Mouse (Mus musculus) urinary bladder, postnatal 14 days (tissue): ENCODE results near the gene A530064D06Rik.
"Not testable (repeated sequence)": the region's sequence is repeated elsewhere in the genome, so short reads cannot be mapped to it uniquely, and the experiment has no call there.

Experiments
- DNase-seq: peaks from one replicate; pipeline ENCODE4 v3.0.0; 2021; ENCODE audit warnings: low spot score

Gene A530064D06Rik

DNA sequence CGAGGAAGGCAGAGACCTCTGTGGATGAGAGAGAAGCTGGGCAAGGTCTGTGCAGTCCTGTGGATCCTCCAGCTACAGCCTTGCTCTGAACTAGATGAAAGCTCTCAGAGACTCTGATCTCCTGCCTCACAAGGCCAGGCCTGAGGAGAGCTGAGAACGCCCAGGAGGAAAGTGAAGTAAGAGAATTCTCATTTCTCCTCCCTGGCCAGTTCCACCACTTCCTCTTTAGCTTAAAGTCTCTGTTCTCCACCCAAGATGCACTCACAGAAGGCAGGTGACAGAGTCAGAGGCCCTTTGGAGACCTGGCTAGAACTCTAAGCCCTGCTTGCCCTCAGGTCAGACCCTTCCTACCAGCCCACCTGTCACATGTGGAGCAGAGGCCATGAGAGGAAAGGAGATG is at the start of gene A530064D06Rik:
Gene A530064D06Rik, minus strand, starts transcription at position 173 of the 400 bp plus-strand sequence.
- DNase-seq, result not testable (repeated sequence)

DNA sequence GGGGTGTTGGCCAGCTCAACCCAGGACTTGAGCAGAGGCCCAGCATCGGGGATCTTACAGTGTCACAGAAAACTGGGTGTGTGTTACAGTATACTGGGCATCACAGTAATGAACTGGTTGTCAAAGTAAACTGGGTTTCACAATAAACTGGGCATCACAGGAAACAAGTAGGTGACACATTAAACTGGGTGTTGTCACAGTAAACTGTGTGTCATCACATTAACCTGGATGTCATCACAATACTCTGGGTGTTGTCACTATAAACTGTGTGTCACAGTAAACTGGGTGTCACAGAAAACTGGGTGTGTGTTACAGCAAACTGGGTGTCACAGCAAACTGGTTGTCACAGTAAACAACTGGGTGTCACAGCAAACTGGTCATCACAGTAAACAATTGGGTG is 48.4 kb upstream of the A530064D06Rik start:
- no peak for DNase-seq

DNA sequence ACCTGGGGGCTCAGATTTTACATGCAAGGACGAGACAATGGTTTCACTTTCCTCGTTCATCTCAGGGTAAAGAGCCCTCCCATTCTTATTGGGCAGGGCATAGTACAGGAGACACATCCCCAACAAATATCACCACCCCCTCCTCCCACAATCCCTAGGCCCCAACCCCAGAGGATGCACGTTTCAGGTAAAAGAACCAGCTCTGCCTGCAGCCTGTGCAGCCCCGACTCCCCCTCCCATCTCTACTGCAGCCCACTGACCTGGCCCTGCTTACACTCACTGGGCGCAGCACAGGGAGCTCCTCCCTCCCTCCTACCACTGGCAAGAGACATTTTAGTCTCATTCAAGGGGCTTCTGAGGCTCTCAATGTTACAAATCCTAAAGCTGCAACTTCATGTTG is 46.4 kb upstream of the A530064D06Rik start:
- DNase-seq, result no peak

DNA sequence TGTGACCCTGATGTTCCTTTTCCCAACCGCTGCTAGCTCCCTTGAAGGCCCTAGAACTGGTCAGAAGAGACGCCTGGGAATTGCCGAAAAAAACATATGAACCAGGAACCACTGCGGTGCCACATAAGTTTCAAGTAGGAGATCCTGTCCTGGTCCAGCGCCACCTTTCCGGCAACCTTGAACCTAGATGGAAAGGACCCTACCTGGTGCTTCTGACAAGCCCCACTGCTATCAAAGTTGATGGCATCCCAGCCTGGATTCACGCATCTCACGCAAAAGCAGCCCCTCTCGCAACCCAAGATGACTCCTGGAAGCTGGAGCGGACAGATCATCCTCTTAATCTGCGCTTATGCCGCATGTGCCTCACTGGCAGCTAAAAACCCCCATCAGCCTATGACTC is 45.5 kb upstream of the A530064D06Rik start:
- no peak for DNase-seq

DNA sequence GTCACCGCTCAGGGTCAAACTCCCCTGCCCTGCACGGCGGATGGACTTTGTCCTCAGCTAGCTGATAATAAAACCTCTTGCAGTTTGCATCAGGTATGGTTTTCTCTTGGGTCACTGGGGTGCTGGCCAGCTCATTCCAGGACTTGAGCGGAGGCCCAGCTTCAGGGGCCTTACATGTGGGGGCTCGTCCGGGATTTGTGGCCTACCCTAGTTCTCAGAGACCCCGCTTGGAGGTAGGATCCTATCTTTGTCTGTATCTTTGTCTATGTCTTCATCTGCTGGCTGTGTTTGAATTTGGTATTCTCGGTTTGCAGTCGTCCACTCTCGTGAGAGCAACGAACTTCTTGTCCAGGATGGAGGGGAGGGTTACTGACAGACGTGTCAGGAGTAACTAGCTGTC is 36.0 kb upstream of the A530064D06Rik start:
- no peak for DNase-seq

DNA sequence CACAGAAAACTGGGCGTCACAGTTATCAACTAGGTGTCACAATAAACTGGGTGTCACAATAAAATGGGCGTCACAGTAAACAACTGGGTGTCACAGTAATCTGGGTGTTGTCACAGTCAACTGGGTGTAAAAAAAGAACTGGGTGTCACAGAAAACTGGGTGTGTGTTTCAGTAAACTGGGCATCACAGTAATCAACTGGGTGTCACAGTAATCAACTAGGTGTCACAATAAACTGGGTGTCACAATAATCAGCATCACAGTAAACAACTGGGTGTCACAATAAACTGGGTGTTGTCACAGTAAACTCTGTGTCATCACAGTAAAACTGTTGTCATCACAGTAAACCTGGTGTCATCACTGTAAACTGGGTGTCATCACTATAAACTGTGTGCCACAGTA is 25.3 kb upstream of the A530064D06Rik start:
- DNase-seq, result no peak

DNA sequence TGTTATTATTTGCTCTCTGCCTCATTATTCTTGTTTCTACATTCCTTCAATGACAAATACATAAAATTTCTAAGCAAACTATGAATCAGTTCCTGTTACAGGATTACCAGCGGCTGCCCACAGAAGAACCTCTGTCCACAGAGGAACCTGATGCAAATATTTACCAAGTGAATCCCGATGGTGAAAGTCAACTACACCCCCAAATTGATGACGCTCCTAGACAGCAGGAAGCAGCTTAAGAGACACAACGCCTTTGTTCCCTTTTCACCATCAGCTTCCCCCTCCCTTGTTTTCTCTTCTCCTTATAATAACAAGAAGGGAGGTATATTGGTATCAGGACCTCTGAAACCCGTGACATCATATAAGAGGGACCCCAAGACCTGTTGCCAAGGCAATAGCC is 18.2 kb upstream of the A530064D06Rik start:
- no peak for DNase-seq

DNA sequence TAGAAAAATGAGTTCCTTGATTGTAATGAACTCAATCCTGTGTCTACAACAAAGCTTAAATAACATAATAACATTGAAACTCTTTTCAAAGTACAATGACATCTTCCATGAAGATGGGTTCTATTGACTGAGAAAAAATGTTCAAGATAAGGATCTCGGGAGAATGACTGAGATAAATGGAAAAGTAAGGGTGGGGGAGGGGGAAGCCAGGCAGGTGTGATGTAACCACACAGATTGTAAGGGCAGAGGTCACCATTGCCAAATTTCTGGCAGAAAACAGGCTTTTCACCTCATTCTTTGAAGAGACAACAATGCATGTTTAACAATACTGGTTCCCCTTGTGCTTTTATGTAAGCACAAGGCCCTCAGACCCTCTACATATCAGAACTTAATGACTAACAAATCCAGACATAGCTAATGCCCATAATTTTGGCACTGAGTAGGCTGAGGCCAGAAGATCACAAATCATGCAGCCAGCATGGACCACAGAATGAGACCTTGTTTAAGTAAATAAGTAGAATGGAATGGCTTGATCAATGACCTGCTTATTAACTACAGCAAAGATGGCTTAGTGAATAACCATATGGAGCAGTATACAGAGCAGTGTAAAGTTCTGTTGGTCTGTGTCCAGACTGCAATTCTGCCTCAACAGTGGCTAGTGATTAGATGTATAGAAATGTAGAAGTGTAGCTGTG is 9.5 kb downstream of the A530064D06Rik start:
- no peak for DNase-seq

DNA sequence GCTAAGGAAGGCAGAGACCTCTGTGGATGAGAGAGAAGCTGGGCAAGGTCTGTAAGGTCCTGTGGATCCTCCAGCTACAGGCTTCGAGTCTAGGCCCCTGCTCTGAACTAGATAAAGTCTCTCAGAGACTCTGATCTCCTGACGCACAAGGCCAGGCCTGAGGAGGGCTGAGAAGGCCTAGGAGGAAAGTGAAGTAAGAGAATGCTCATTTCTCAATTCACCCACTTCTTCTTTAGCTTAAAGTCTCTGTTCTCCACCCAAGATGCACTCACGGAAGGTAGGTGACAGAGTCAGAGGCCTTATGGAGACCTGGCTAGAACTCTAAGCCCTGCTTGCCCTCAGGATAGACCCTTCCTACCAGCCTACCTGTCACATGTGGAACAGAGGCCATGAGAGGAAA is 21.0 kb downstream of the A530064D06Rik start, which contains the start of gene 9830107B12Rik:
Gene 9830107B12Rik, minus strand, starts transcription at position 149 of the 400 bp plus-strand sequence.
- no peak for DNase-seq

DNA sequence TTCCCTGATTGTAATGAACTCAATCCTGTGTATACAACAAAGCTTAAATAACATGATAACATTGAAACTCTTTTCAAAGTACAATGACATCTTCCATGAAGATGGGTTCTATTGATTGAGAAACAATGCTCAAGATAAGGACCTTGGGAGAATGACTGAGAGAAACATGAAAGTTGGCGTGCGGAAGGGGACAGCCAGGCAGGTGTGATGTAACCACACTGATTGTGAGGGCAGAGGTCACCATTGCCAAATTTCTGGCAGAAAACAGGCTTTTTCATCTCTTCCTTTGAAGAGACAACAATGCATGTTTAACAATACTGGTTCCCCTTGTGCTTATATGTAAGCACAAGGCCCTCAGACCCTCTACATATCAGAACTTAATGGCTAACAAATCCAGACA is 34.3 kb downstream of the A530064D06Rik start:
- DNase-seq, result no peak

DNA sequence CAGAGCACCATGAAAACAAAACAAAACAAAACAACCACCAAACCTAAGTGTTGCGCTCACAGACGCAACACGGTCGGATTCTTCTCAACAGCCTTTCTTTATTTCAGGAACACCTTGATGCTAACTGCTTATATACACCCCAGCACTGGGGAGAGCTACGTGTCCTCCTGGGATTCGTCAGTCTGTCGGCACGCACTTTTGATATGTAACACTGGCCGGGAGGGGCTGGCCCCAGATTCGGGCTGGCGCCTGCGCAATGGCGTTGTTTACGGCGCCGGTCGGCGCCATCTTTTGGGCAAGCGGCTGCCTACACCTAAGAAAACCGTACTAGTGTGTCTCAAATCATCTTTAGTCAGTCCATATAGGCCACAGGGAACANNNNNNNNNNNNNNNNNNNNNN is 46.6 kb downstream of the A530064D06Rik start:
- no peak for DNase-seq

DNA sequence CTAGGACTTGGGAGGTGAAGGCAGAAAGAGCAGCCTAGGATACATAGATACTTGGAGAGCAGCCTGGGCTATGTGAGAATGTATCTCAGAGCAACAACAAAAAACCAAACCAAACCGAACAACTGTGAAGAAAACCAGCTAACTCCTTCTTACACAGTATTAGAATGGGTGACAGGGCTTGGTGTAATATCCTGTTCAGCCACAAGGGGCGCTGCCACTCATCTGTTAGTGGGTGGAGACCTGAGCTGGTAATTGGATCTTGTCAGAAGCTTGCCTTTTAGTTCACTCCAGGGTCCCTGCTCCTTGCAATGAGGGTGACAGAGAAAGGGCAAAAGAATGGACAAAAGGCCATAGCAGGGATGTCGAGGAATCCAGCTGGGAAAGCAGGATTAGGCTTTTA is 47.4 kb downstream of the A530064D06Rik start:
- peak; percentile 83 for DNase-seq

DNA sequence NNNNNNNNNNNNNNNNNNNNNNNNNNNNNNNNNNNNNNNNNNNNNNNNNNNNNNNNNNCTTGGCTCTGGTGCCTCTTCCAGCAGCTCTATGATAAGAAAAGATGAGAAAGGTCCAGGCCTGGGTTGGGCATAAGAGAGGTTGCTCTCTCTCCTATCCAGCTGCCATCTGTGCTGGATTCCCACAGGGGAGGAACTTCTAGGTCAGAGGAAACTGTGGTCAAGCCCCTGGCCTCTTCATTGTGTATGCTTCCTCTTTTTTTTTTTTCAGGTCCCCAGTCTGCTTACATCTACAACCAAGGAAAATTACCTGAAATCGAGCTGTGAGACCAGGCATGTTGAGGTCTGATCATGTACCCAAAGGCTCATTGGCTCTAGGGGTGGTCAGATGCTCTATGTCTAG is 48.5 kb downstream of the A530064D06Rik start:
- DNase-seq, result no peak

DNA sequence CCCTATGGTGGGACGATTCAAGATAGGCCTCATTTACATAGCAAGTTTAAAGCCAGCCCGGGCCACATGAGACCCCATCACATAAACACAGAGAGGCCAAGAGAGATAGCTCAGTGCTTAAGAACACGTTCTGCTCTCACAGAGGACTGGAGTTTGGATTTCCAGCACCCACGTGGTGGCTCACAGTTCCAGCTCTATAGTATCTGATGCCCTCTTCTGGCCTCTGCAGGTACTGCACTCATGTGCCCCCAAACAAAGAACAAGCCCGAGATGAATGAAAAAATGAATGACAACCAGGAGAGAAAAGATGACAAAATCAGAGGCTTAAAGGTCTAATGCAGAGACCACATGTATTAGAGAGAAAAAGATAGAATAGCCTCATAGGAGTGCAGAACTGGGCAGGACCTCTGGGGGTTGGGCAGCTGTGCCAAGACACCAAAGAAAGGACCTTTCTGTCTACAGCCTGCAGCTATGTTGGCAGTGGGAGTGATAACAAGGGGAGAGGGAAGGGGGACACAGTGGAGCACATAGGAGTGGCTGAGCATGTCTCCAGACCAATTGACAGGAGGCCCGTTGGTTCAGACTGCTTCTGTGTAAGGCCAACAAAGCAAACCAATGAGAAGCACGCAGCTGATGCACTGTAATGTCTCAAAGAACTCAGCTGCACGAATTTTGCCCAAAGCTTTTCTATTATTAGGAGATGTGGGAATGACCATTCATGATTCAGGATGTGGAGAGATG is 56.4 kb downstream of the A530064D06Rik start:
- DNase-seq, result no peak

DNA sequence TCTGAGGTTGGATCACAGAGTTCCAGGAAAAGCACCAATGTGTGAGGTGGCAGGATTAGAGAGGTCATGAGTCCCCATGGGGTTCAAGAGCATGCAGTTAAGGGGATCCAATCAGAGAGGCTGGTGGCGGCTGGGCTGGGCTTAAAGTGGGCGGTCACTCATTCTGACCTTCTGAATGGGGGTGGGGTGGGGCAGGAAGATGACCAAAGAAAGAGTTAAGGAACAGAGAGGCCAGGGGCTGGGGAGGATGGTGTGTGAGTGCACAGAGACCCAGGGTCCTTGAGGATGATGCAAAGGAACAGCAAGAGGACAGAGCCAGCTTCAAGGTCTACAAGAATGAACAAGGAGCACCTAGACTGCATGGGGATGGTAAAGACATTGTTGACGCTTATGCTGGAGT is 58.6 kb downstream of the A530064D06Rik start:
- no peak for DNase-seq

DNA sequence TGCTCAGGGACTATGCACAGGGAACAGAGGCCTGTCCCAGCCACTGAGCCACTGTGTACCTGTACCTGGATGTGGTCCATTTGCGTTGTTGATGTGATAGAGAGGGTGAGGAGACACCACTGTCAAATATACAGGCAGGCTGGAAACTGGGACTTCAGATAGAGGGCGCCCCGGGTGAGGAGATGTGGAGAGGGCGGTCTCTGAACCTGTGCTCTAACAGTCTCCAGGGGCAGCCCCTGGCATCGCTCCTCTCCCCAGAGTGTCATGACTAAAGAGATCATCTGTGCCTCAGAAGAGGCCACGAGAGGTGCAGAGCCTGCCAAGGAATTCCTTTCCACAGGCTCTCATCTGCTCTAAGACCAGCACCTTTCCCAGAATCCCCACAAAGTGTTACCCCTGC is 59.2 kb downstream of the A530064D06Rik start:
- no peak for DNase-seq

DNA sequence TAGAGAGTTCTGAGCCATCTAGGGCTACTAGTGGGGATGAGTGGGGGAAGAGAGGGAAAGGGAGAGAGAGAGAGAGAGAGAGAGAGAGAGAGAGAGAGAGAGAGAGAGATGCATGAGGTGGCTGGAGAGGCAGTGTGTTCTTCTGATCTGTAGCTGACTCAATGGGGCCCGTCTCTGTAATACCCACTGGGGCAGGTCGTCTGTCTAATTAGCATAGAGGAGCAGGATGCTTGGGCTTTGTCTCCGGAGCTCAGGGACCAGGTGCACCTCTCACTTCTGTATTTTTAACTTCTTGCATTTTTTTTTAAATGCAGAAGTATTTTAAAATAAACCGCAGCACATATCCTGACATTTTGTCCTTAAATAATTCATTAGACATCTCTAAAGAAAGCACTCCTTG is 59.7 kb downstream of the A530064D06Rik start:
- no peak for DNase-seq

DNA sequence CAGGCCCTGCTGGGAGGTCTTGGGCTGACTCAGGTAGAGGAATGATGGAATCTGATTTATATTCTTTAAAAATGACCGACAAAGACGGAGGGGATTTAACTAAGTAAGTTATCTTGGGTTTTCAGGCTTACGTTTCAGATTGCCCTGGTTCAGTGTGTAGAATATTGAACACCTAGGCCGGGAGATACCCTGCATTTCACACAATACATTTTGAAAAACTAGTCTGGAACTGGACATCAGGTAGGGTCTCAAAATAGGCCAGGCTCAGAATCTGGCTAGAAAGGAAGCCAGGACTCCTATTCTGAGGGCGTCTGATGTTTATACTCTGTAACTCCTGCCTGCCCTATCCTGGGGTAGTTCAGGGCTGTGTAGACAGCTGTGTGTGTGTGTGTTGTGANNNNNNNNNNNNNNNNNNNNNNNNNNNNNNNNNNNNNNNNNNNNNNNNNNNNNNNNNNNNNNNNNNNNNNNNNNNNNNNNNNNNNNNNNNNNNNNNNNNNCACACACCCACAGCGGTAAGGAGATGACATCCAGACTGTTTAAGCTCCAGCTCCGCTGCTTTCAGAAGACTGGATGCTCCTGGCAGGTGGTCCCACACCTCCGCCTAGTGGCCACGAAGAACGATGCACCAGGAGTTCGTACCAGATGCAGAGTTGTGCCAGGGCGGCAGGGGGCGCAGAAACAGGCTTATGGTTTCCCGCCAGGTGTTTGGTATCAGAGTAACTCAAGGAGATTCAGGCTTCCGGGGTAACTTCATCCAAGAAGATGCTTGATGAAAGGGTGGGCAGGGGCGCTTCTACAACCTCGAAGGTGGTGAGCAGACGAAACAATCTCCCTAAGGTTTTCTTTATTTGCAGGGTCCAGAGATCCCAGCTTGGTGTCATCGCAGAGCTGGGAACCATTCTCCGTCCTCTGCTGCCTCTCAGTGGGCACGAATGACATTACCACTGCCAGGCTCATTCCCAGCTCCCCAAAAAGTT is 66.3 kb downstream of the A530064D06Rik start:
- peak; percentile 85 for DNase-seq

DNA sequence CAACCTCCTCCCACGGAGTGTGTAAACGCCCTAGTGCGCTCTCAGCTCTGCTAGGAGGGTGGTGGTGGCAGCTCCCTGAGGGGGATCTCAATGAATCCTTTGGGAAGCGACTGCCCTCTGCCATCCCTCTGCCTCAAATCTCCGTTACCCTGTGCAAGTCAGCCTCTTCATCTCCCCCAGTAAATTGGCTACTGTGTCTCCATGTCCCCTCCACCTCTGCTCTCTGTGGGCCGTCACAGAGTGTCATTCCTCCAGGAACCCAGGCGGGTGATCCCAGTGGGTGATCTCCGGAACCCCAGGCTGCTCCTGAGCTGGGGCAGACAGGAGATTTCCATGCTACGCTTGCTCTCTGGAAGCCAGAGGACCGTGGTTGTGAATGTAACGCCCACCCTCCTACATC is 67.8 kb downstream of the A530064D06Rik start:
- no peak for DNase-seq
